Mouse (Mus musculus): ENCODE measurements at regions not wholly inside any gene's neighbourhood (a gene's known extent, or its start where the extent isn't known, plus 50 kb on each side); places are given as distances from the start of the nearest gene placed in this dataset.
"Not testable (repeated sequence)": the region's sequence is repeated elsewhere in the genome, so short reads cannot be mapped to it uniquely, and the experiment has no call there.

GRCm38 (mm10) chr12:112299089-112299488 is 153.1 kb downstream of the Kif26a start:
- DNase-seq: no peak

- no peak for DNase-seq
Measured at GRCm38 (mm10) chr12:112299603-112300002, 153.6 kb downstream of the Kif26a start.

GRCm38 (mm10) chr12:112300125-112300524 is 154.1 kb downstream of the Kif26a start:
- no peak for DNase-seq

- DNase-seq: peak; percentile 76
Measured at GRCm38 (mm10) chr12:112301411-112301891, 155.4 kb downstream of the Kif26a start.

- no peak for DNase-seq
Measured at GRCm38 (mm10) chr12:112301929-112302328, 155.9 kb downstream of the Kif26a start.

- DNase-seq: no peak
Measured at GRCm38 (mm10) chr12:112306208-112306607, 160.2 kb downstream of the Kif26a start.

GRCm38 (mm10) chr12:112308016-112308415 is 162.0 kb downstream of the Kif26a start:
- DNase-seq: no peak

GRCm38 (mm10) chr12:112309096-112309495 is 163.1 kb downstream of the Kif26a start:
- not testable (repeated sequence) for DNase-seq

GRCm38 (mm10) chr12:112309781-112310180 is 163.8 kb downstream of the Kif26a start:
- no peak for DNase-seq

- no peak for DNase-seq
Measured at GRCm38 (mm10) chr12:112310661-112311060, 164.7 kb downstream of the Kif26a start.

GRCm38 (mm10) chr12:112314781-112315180 is 168.8 kb downstream of the Kif26a start:
- no peak for DNase-seq

GRCm38 (mm10) chr12:112317191-112317590 is 171.2 kb downstream of the Kif26a start:
- DNase-seq: no peak

- DNase-seq: no peak
Measured at GRCm38 (mm10) chr12:112318461-112318860, 170.8 kb upstream of the A530016L24Rik start.

GRCm38 (mm10) chr12:112322196-112322595 is 167.1 kb upstream of the A530016L24Rik start:
- DNase-seq: no peak

- no peak for DNase-seq
Measured at GRCm38 (mm10) chr12:112327411-112327810, 161.8 kb upstream of the A530016L24Rik start.

- DNase-seq: peak; percentile 69
Measured at GRCm38 (mm10) chr12:112328809-112329575, 160.3 kb upstream of the A530016L24Rik start.

- DNase-seq: peak; percentile 83
Measured at GRCm38 (mm10) chr12:112329701-112330301, 159.4 kb upstream of the A530016L24Rik start.

- no peak for DNase-seq
Measured at GRCm38 (mm10) chr12:112330557-112330956, 158.7 kb upstream of the A530016L24Rik start.

- no peak for DNase-seq
Measured at GRCm38 (mm10) chr12:112331061-112331460, 158.2 kb upstream of the A530016L24Rik start.

GRCm38 (mm10) chr12:112333125-112334079 is 155.8 kb upstream of the A530016L24Rik start:
- peak; percentile 79 for DNase-seq

- DNase-seq: no peak
Measured at GRCm38 (mm10) chr12:112334106-112334855, 155.0 kb upstream of the A530016L24Rik start.

GRCm38 (mm10) chr12:112335641-112336040 is 153.6 kb upstream of the A530016L24Rik start:
- no peak for DNase-seq
